Mouse (Mus musculus): Measurements from ENCODE around the gene Nipsnap2. TPM values are rescaled to one million over a fixed set of nuclear protein-coding genes. Genes with fewer than 3 reads are reported as not detected.

Gene Nipsnap2
- polyA plus RNA-seq, 1 experiment from 2014 or later, result 419 TPM

DNA sequence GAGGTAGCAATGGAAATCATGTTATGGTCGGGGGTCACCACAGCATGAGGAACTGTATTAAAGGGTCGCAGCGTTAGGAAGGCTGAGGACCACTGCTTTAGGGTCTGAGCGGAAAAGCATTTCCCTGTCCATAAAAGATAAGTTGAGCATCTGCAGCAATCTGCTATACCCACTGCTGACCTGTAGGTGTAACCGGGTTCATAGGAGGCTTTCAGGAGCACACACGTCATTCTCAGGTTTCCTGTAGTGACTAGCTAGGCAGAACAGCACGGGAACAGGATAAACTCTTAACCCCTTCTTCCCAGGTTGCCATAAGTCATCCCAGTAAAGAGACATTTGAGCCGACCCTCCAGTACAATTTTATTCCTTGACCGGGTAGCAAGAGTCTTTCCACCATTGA lies 7.8 kb upstream of the Nipsnap2 start:
- Histone ChIP-seq H3K9me3 (replicated peaks; ENCODE audit: control insufficient read depth, low read length) (no peaks in the 10 kb centered on the region), H3K27me3 (ENCODE audit: control insufficient read depth, insufficient read depth, low read length) (no peaks in the 10 kb centered on the region), H3K9ac (ENCODE audit: low read length) (no peak overlapping the region), H3K4me3 (ENCODE audit: low read length) (no peak overlapping the region), H3K4me2 (ENCODE audit: low read depth, low read length) (no peak overlapping the region), H3K36me3 (ENCODE audit: control insufficient read depth, insufficient read depth) (peaks cover 25% of the 10 kb centered on the region), H3K27ac (ENCODE audit: low read length) (no peak overlapping the region), H3K4me1 (ENCODE audit: control insufficient read depth, insufficient read depth, low read length) (peaks cover 6% of the 10 kb centered on the region)
- 80% methylated on average over 9 of the region's 9 CpGs for WGBS
- ATAC-seq (replicated peaks; ENCODE audit: extremely low read depth, insufficient read depth, low FRiP score), result no peak

DNA sequence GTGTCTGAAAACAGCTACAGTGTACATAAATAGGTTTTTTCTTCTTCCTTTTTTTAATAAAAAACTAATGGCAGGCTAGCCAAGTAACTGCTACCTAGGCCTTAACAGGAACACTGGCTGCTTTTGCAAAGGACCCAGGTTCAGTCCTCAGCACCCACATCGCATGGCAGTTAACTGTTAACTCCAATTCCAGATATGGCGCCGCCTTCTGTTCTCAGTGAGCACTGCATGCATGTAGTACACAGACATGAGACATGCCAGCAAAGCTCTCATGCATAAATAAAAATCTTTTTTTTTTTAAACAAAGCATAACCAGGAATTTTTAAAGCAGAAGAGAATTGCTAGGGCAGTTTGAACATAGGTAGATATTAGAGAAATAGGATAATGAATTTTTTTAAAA lies 4.7 kb upstream of the Nipsnap2 start:
- ATAC-seq (replicated peaks; ENCODE audit: extremely low read depth, insufficient read depth, low FRiP score), result no peak
- Histone ChIP-seq H3K4me3 (ENCODE audit: low read length) (no peak overlapping the region), H3K4me2 (ENCODE audit: low read depth, low read length) (no peak overlapping the region), H3K27ac (ENCODE audit: low read length) (no peak overlapping the region), H3K36me3 (ENCODE audit: control insufficient read depth, insufficient read depth) (peaks cover 25% of the 10 kb centered on the region), H3K4me1 (ENCODE audit: control insufficient read depth, insufficient read depth, low read length) (peaks cover 14% of the 10 kb centered on the region), H3K9me3 (replicated peaks; ENCODE audit: control insufficient read depth, low read length) (no peaks in the 10 kb centered on the region), H3K9ac (ENCODE audit: low read length) (no peak overlapping the region), H3K27me3 (ENCODE audit: control insufficient read depth, insufficient read depth, low read length) (no peaks in the 10 kb centered on the region)
- 83% methylated on average over 3 of the region's 3 CpGs for WGBS

DNA sequence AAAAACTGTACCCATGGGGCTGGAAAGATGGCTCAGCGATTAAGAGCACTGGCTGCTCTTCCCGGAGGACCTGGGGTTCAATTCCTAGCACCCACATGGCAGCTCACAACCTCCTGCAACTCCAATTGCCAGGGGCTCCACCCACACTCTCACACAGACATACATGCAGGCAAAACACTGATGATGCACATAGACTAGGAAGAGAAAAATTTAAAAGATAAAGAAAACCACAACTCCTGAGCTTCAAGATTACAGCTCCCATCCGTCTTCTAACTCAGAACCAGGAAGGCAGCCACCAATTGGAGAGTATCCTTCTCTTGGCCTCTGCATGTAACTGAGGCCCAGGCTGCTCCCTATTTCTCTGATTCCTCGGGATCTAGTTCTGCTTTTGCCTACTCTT lies 595 bp upstream of the Nipsnap2 start:
- no peak for ATAC-seq (replicated peaks; ENCODE audit: extremely low read depth, insufficient read depth, low FRiP score)
- Histone ChIP-seq H3K27ac (ENCODE audit: low read length) (peak overlapping the region; percentile 99), H3K9ac (ENCODE audit: low read length) (peak overlapping the region; percentile 94), H3K4me1 (ENCODE audit: control insufficient read depth, insufficient read depth, low read length) (peaks cover 26% of the 10 kb centered on the region), H3K4me3 (ENCODE audit: low read length) (peak overlapping the region; percentile 82), H3K9me3 (replicated peaks; ENCODE audit: control insufficient read depth, low read length) (no peaks in the 10 kb centered on the region), H3K4me2 (ENCODE audit: low read depth, low read length) (peak overlapping the region; percentile 62), H3K27me3 (ENCODE audit: control insufficient read depth, insufficient read depth, low read length) (no peaks in the 10 kb centered on the region), H3K36me3 (ENCODE audit: control insufficient read depth, insufficient read depth) (peaks cover 4% of the 10 kb centered on the region)
- 43% methylated on average over 4 of the region's 4 CpGs for WGBS

DNA sequence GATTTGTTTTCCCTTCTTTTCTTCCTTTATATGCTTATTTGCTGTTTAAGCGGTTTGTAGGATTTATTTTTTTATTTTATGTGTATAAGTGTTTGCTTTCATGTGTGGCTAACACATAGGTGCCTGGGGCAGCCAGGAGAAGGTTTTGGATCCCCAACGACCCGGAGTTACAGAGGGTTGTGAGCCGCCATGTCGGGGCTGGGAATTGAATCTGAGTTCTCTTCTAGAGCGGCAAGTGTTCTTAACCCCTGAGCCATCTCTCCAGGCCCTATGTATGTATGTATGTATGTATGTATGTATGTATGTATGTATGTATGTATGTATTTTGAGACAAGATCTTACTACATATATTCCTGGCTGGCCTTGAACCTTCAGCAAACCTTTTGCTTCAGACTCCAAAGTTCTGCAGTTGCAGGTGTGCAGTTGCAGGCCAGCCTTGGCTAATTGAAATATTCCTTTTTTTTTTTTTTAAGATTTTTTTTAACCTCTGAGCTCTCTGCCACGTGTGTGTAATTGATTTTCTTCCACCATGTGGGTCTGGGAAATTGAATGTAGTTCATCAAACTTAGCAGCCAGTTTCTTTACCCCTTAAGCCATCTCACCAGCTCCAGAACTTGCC lies 1.0 kb downstream of the Nipsnap2 start:
- no peaks in the 10 kb centered on the region for H3K9me3 ChIP-seq (replicated peaks; ENCODE audit: control insufficient read depth, low read length)
- ATAC-seq (replicated peaks; ENCODE audit: extremely low read depth, insufficient read depth, low FRiP score), result no peak
- 13% methylated on average over 7 of the region's 7 CpGs for WGBS
- H3K4me1 ChIP-seq (ENCODE audit: control insufficient read depth, insufficient read depth, low read length), result peaks cover 42% of the 10 kb centered on the region
- H3K4me2 ChIP-seq (ENCODE audit: low read depth, low read length), result peak overlapping the region; percentile 62
- H3K27ac ChIP-seq (ENCODE audit: low read length), result peak overlapping the region; percentile 99
- no peaks in the 10 kb centered on the region for H3K27me3 ChIP-seq (ENCODE audit: control insufficient read depth, insufficient read depth, low read length)
- peak overlapping the region; percentile 82 for H3K4me3 ChIP-seq (ENCODE audit: low read length)
- H3K36me3 ChIP-seq (ENCODE audit: control insufficient read depth, insufficient read depth), result no peaks in the 10 kb centered on the region
- H3K9ac ChIP-seq (ENCODE audit: low read length), result peak overlapping the region; percentile 94

DNA sequence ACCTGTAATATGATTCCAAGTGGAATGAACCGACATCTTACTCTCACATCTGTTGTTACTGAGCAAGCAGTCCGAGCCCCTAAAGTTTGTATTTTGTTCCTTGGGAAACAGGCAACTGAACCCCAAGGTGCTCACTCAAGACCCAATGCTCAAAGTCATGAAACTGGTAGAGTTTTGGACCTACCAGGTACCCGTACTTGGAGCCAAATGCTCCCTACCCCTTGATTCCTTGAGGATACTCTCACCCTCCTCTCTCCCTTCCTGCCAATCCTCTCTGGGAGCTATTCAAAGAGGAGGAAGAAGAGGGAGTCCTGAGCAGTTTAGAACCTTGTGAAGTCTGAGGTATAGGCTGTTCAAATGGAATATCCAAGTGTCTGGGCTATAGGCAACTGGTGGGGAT lies 1.9 kb downstream of the Nipsnap2 start:
- 74% methylated on average over 3 of the region's 3 CpGs for WGBS

DNA sequence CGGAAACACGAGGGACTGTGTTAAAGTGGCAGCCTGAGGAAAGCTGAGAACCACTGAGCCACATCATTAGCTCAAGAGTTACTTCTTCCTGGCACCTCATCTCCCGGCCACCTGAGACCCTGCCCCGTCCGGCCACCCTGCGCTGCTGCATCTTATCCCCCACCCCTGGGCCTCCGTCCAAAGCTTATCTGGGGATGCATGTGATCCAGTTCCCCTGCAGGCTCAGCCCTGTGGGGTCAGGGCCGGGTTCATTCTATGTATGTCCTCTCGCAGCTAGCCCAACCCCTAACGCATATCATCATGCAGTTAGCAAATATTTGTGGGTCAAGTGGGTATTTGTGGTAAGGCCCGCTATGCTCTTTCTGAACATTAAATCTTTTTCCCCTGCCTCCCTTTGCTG lies 4.4 kb downstream of the Nipsnap2 start:
- Histone ChIP-seq H3K9ac (ENCODE audit: low read length) (peak overlapping the region; percentile 14), H3K4me3 (ENCODE audit: low read length) (peak overlapping the region; percentile 17; the same call in 1 of the 2 replicates), H3K27me3 (ENCODE audit: control insufficient read depth, insufficient read depth, low read length) (no peaks in the 10 kb centered on the region), H3K9me3 (replicated peaks; ENCODE audit: control insufficient read depth, low read length) (no peaks in the 10 kb centered on the region), H3K4me2 (ENCODE audit: low read depth, low read length) (peak overlapping the region; percentile 55), H3K36me3 (ENCODE audit: control insufficient read depth, insufficient read depth) (peaks cover 2% of the 10 kb centered on the region; the same call in 1 of the 2 replicates), H3K4me1 (ENCODE audit: control insufficient read depth, insufficient read depth, low read length) (peaks cover 42% of the 10 kb centered on the region), H3K27ac (ENCODE audit: low read length) (peak overlapping the region; percentile 95)
- ATAC-seq (replicated peaks; ENCODE audit: extremely low read depth, insufficient read depth, low FRiP score), result peak; percentile 39; the same call in 1 of the 2 replicates
- 18% methylated on average over 11 of the region's 11 CpGs for WGBS

More for the DNA sequence above, 1.9 kb downstream of the Nipsnap2 start:
- ATAC-seq (replicated peaks; ENCODE audit: extremely low read depth, insufficient read depth, low FRiP score), result no peak
- Histone ChIP-seq H3K4me3 (ENCODE audit: low read length) (peak overlapping the region; percentile 82), H3K36me3 (ENCODE audit: control insufficient read depth, insufficient read depth) (no peaks in the 10 kb centered on the region), H3K27ac (ENCODE audit: low read length) (peak overlapping the region; percentile 99; the same call in 1 of the 2 replicates), H3K27me3 (ENCODE audit: control insufficient read depth, insufficient read depth, low read length) (no peaks in the 10 kb centered on the region), H3K4me1 (ENCODE audit: control insufficient read depth, insufficient read depth, low read length) (peaks cover 46% of the 10 kb centered on the region), H3K9ac (ENCODE audit: low read length) (peak overlapping the region; percentile 94), H3K4me2 (ENCODE audit: low read depth, low read length) (peak overlapping the region; percentile 62), H3K9me3 (replicated peaks; ENCODE audit: control insufficient read depth, low read length) (no peaks in the 10 kb centered on the region)

DNA sequence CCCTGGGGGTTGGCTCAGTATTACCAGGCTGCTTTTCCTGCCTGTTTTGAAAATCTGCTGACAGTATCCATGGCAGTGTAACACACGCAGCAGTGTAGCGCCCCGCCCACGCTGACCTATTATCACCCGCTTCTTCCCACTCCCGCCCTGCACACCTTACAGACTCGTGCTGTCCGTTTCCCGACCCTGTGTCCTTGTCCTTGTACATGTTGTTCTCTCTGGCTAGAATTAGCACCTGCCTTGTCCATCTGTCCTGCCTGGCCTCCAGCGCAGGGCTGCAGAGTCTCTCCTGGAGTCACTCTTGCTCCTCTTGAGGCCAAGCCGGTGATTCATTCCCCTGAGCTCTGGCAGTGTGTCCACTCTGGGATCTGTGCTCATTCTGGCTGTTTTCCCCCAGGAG lies 5.5 kb downstream of the Nipsnap2 start:
- 0 out of 2 replicates have a peak overlapping the region, but pooled peaks have one; percentile 17 for H3K4me3 ChIP-seq (ENCODE audit: low read length)

DNA sequence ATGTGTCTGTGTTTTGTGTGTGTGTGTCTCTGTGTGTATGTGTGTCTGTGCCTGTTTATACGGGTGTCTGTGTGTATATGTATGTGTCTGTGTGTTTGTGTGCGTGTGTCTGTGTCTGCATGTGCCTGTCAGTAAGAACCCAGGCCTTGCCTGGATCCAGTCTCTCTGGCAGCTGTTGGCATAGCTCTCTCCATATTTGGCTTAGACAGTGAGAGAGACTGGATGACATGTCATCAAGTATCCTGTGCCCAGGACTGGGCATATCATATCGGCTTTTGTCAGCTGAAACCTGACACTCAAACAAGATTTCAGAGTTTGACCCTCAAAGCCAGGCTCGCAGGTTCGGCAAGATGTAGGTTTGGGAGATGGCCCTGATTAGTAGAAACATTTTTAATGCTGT lies 6.2 kb downstream of the Nipsnap2 start:
- peak; percentile 79 for ATAC-seq (replicated peaks; ENCODE audit: extremely low read depth, insufficient read depth, low FRiP score)
- peak overlapping the region; percentile 95 for H3K27ac ChIP-seq (ENCODE audit: low read length)
- peak overlapping the region; percentile 55 for H3K4me2 ChIP-seq (ENCODE audit: low read depth, low read length)

More for the DNA sequence above, 5.5 kb downstream of the Nipsnap2 start:
- Histone ChIP-seq H3K9ac (ENCODE audit: low read length) (peak overlapping the region; percentile 14), H3K4me2 (ENCODE audit: low read depth, low read length) (peak overlapping the region; percentile 55), H3K36me3 (ENCODE audit: control insufficient read depth, insufficient read depth) (peaks cover 2% of the 10 kb centered on the region), H3K4me1 (ENCODE audit: control insufficient read depth, insufficient read depth, low read length) (peaks cover 38% of the 10 kb centered on the region), H3K9me3 (replicated peaks; ENCODE audit: control insufficient read depth, low read length) (no peaks in the 10 kb centered on the region), H3K27me3 (ENCODE audit: control insufficient read depth, insufficient read depth, low read length) (no peaks in the 10 kb centered on the region), H3K27ac (ENCODE audit: low read length) (peak overlapping the region; percentile 95)
- ATAC-seq (replicated peaks; ENCODE audit: extremely low read depth, insufficient read depth, low FRiP score), result peak; percentile 78
- WGBS, result 22% methylated on average over 11 of the region's 11 CpGs

DNA sequence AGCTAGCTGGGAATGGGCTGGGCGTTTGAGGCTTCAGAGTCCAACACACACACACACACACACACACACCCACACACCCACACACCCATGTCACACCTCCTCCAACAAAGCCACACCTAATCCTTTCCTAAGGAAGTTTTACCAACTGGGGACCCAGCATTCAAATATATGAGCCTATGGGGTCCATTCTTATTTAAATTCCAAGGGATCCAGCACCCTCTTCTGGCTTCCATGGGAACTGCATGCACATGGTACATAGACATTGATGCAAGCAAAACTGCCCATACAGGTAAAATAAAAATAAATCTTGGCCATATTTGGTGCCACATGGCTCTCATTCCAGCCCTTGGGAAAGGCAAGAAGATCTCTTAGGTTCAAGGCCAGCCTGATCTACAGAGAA lies 16.1 kb downstream of the Nipsnap2 start:
- peaks cover 37% of the 10 kb centered on the region for H3K36me3 ChIP-seq (ENCODE audit: control insufficient read depth, insufficient read depth)
- no peaks in the 10 kb centered on the region for H3K9me3 ChIP-seq (replicated peaks; ENCODE audit: control insufficient read depth, low read length)
- no peak overlapping the region for H3K4me2 ChIP-seq (ENCODE audit: low read depth, low read length)
- H3K4me3 ChIP-seq (ENCODE audit: low read length), result no peak overlapping the region
- 94% methylated on average over 1 of the region's 1 CpGs for WGBS
- no peak overlapping the region for H3K9ac ChIP-seq (ENCODE audit: low read length)
- H3K4me1 ChIP-seq (ENCODE audit: control insufficient read depth, insufficient read depth, low read length), result peaks cover 13% of the 10 kb centered on the region
- H3K27me3 ChIP-seq (ENCODE audit: control insufficient read depth, insufficient read depth, low read length), result no peaks in the 10 kb centered on the region
- H3K27ac ChIP-seq (ENCODE audit: low read length), result no peak overlapping the region
- no peak for ATAC-seq (replicated peaks; ENCODE audit: extremely low read depth, insufficient read depth, low FRiP score)

More for the DNA sequence above, 6.2 kb downstream of the Nipsnap2 start:
- H3K27me3 ChIP-seq (ENCODE audit: control insufficient read depth, insufficient read depth, low read length), result no peaks in the 10 kb centered on the region
- H3K9ac ChIP-seq (ENCODE audit: low read length), result peak overlapping the region; percentile 28
- 39% methylated on average over 5 of the region's 5 CpGs for WGBS
- peaks cover 38% of the 10 kb centered on the region for H3K4me1 ChIP-seq (ENCODE audit: control insufficient read depth, insufficient read depth, low read length)
- H3K9me3 ChIP-seq (replicated peaks; ENCODE audit: control insufficient read depth, low read length), result no peaks in the 10 kb centered on the region
- H3K4me3 ChIP-seq (ENCODE audit: low read length), result no peak overlapping the region
- peaks cover 2% of the 10 kb centered on the region for H3K36me3 ChIP-seq (ENCODE audit: control insufficient read depth, insufficient read depth)

Measured in heart, embryonic 16.5 days (tissue).